Mouse (Mus musculus) hindbrain, embryonic 14.5 days (tissue): Measurements from ENCODE around the gene Rhox13. TPM values are rescaled to one million over a fixed set of nuclear protein-coding genes. Genes with fewer than 3 reads are reported as not detected.

ENCODE experiments used
- polyA plus RNA-seq: library from polyadenylated mRNA; unstranded; fragments of >200 nt; fragmentation: Nextera tagmentation; extraction: Ambion mirVana; gene quantifications from 2 replicates; pipeline ENCODE4 v1.2.1, GENCODE M21; 2014

The Rhox13 gene
- polyA plus RNA-seq, 1 experiment from 2014 or later: not detected

Other genes with a start within 250 kb of the Rhox13 start
- not detected in 2 replicates for gene Rhox8, start 242.3 kb upstream of the Rhox13 start, polyA plus RNA-seq
- not detected in 2 replicates for gene Rhox7b, start 224.0 kb upstream of the Rhox13 start, polyA plus RNA-seq
- gene Rhox9, start 219.4 kb upstream of the Rhox13 start, polyA plus RNA-seq: not detected in 2 replicates
- not detected in 2 replicates for gene Btg1-ps1, start 102.4 kb upstream of the Rhox13 start, polyA plus RNA-seq
- gene Btg1-ps2, start 78.1 kb upstream of the Rhox13 start, polyA plus RNA-seq: not detected in 2 replicates
- not detected in 2 replicates for gene Rhox10, start 54.7 kb upstream of the Rhox13 start, polyA plus RNA-seq
- not detected in 2 replicates for gene Rhox11, start 36.1 kb upstream of the Rhox13 start, polyA plus RNA-seq
- gene Rhox12, start 10.3 kb upstream of the Rhox13 start, polyA plus RNA-seq: not detected in 2 replicates
- gene Zbtb33, start 68.6 kb downstream of the Rhox13 start, polyA plus RNA-seq: 6.6 and 7.7 TPM in 2 replicates
- gene Tmem255a, start 131.2 kb downstream of the Rhox13 start, polyA plus RNA-seq: 46.9 and 50.0 TPM in 2 replicates
- not detected in 2 replicates for gene Atp1b4, start 195.0 kb downstream of the Rhox13 start, polyA plus RNA-seq